In the genomic region with DNA sequence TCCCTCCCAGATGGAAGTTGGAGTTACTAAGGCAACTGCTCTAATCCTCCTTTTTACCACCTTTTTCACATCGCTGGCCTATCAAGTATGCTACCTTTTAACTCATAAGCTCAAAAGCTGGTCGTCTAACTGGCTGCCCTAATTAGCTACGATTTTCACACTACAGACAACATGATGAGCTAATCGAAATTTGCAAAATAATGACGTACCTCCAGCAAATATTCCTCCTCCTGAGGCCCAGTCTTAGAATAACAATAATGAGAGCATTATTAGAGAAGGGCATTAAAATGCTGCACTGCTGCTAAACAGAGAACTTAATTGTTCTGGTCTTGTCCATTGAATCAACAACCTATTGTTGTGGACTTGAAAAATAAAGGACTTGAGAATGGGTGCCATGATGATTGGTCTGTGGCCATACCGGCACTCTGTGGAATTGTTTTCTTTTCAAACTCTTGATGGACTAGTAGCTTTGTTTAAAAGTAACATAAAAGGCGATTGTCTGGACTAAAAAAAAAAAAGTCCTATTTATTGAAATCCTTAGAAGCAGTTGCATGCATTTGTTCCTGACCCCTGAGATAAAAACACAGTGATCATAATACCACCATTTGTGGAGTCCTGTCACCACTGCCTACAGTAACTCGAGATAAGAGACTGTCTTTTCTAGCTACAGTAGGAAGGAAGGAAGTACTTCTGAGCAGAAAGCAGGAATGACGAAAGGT, we compare ENCODE assay signal across 8 mouse cellular contexts.
A peak's percentile ranks its signal among the peaks of the same experiment; 100 is the strongest.
DNase-seq lines count a peak whose midpoint lies in the region; ATAC-seq lines count a peak whose summit lies in the region.
"Had no signal": no experiment of that assay in that cellular context is flagged by ENCODE, and none has a peak within 500 bp of the region (broad histone marks: within the 10 kb centered on the region; RNA-seq: fewer than 3 reads in every experiment).

No protein-coding gene starts in this region.

- DNase-seq in lung, postnatal 36 days = no peak
- no peak for DNase-seq in embryonic facial prominence, embryonic 10.5 days (ENCODE audit: low spot score)
- peak; percentile 94 for DNase-seq in retina, postnatal 1 day
- no peak for DNase-seq in adrenal gland, postnatal 36 days
- DNase-seq in right cerebral cortex, adult 18-20 months = no peak
- DNase-seq: thymus, postnatal 14 days had no signal

- no peak overlapping the region for H3K4me3 ChIP-seq in lung, embryonic 15.5 days
- H3K4me3 ChIP-seq in embryonic facial prominence, embryonic 10.5 days = no peak overlapping the region
- H3K4me3 ChIP-seq in intestine, embryonic 16.5 days (ENCODE audit: low read length) = no peak overlapping the region

- H3K36me3 ChIP-seq in lung, embryonic 15.5 days = no peaks in the 10 kb centered on the region
- no peaks in the 10 kb centered on the region for H3K36me3 ChIP-seq in embryonic facial prominence, embryonic 10.5 days (replicated peaks)
- H3K36me3 ChIP-seq in intestine, embryonic 16.5 days (ENCODE audit: control insufficient read depth, insufficient read depth, low read length) = no peaks in the 10 kb centered on the region

- peak overlapping the region; percentile 69 for H3K27ac ChIP-seq in lung, embryonic 15.5 days
- peak overlapping the region; percentile 61 for H3K27ac ChIP-seq in embryonic facial prominence, embryonic 10.5 days (replicated peaks)
- peak overlapping the region; percentile 88 for H3K27ac ChIP-seq in intestine, embryonic 16.5 days (ENCODE audit: low read length)

- H3K9ac ChIP-seq in lung, embryonic 15.5 days = no peak overlapping the region
- H3K9ac ChIP-seq in intestine, embryonic 16.5 days (ENCODE audit: low read depth, low read length) = no peak overlapping the region

- peaks cover 19% of the 10 kb centered on the region; the same call in 1 of the 2 replicates for H3K4me1 ChIP-seq in lung, embryonic 15.5 days
- H3K4me1 ChIP-seq in embryonic facial prominence, embryonic 10.5 days = peaks cover 38% of the 10 kb centered on the region
- H3K4me1 ChIP-seq in intestine, embryonic 16.5 days (ENCODE audit: control insufficient read depth, insufficient read depth, low read length) = peaks cover 18% of the 10 kb centered on the region

- no peaks in the 10 kb centered on the region for H3K27me3 ChIP-seq in lung, embryonic 15.5 days
- H3K27me3 ChIP-seq in embryonic facial prominence, embryonic 10.5 days (replicated peaks; ENCODE audit: low read depth, poor library complexity, severe bottlenecking) = no peaks in the 10 kb centered on the region
- H3K27me3 ChIP-seq in intestine, embryonic 16.5 days (replicated peaks; ENCODE audit: control insufficient read depth, insufficient read depth, low read length) = no peaks in the 10 kb centered on the region

- no peaks in the 10 kb centered on the region for H3K9me3 ChIP-seq in lung, embryonic 15.5 days
- H3K9me3 ChIP-seq in embryonic facial prominence, embryonic 10.5 days = no peaks in the 10 kb centered on the region
- H3K9me3 ChIP-seq in intestine, embryonic 16.5 days (ENCODE audit: control insufficient read depth, low read length) = no peaks in the 10 kb centered on the region

- no peak for ATAC-seq in lung, embryonic 15.5 days (ENCODE audit: borderline replicate concordance, extremely low read depth, low FRiP score, low TSS enrichment)
- ATAC-seq in intestine, embryonic 16.5 days = peak; percentile 70

- 39% methylated on average over 9 of the region's 9 CpGs for WGBS in lung, embryonic 15.5 days
- WGBS in embryonic facial prominence, embryonic 10.5 days = 14% methylated on average over 9 of the region's 9 CpGs
- WGBS in intestine, embryonic 16.5 days = 38% methylated on average over 9 of the region's 9 CpGs

- H3K4me2 ChIP-seq in lung, embryonic 15.5 days = no peak overlapping the region
- peak overlapping the region; percentile 35 for H3K4me2 ChIP-seq in intestine, embryonic 16.5 days (ENCODE audit: low read depth, low read length)
